Comparison of ENCODE assay signal across 18 mouse cellular contexts in the genomic region with DNA sequence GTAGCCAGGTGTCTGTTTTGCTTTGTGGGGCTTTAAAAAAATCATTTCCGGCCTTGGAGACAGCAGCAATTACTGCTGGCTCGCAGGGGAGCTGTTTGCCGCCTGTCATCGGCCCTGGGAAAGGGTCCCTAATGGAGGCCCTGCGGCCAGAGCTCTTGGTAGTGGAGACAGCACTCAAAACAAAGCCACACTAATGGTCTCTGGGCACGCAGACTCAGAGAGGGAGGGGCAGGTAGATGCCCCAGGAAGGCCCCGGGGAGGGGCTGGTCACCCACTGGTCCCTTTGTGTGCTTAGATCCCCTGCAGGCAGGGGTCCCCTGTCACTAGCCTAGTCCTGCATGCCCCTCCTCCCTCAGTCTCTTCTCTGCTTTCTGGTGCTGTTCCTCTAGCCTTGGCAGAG. TPM values are rescaled to one million over a fixed set of nuclear protein-coding genes. Genes with fewer than 3 reads are reported as not detected.
DNase-seq lines count a peak whose midpoint lies in the region; ATAC-seq lines count a peak whose summit lies in the region.
"Had no signal": no experiment of that assay in that cellular context is flagged by ENCODE, and none has a peak within 500 bp of the region (broad histone marks: within the 10 kb centered on the region; RNA-seq: fewer than 3 reads in every experiment).

No protein-coding gene starts in this region.

- no peaks in the 10 kb centered on the region for H3K9me3 ChIP-seq in neural tube, embryonic 11.5 days (ENCODE audit: control insufficient read depth, low read length)
- no peaks in the 10 kb centered on the region for H3K9me3 ChIP-seq in limb, embryonic 12.5 days
- H3K9me3 ChIP-seq in neural tube, embryonic 15.5 days (replicated peaks): no peaks in the 10 kb centered on the region
- H3K9me3 ChIP-seq: liver, embryonic 13.5 days had no signal

- H3K4me3 ChIP-seq in neural tube, embryonic 11.5 days (ENCODE audit: low read depth, low read length): no peak overlapping the region
- H3K4me3 ChIP-seq in limb, embryonic 12.5 days (replicated peaks): no peak overlapping the region
- no peak overlapping the region for H3K4me3 ChIP-seq in neural tube, embryonic 15.5 days (replicated peaks)
- H3K4me3 ChIP-seq: left cerebral cortex, adult 2 months; liver, embryonic 13.5 days; myocyte had no signal

- ATAC-seq in neural tube, embryonic 11.5 days (ENCODE audit: insufficient read depth, low FRiP score, low TSS enrichment): no peak
- 0 out of 2 replicates have a peak, but pooled peaks have one; percentile 15 for ATAC-seq in limb, embryonic 12.5 days (ENCODE audit: insufficient number of reproducible peaks, insufficient read depth, low FRiP score, low TSS enrichment, low read depth)
- ATAC-seq in neural tube, embryonic 15.5 days (ENCODE audit: low FRiP score): no peak
- no peak for ATAC-seq in frontal cortex, adult (ENCODE audit: low TSS enrichment)
- ATAC-seq: intestine, embryonic 16.5 days had no signal

- peak overlapping the region; percentile 68 for H3K27ac ChIP-seq in neural tube, embryonic 11.5 days (ENCODE audit: low read depth, low read length)
- H3K27ac ChIP-seq in limb, embryonic 12.5 days: no peak overlapping the region
- H3K27ac ChIP-seq in neural tube, embryonic 15.5 days (replicated peaks): peak overlapping the region; percentile 49
- H3K27ac ChIP-seq: left cerebral cortex, adult 2 months; liver, embryonic 13.5 days had no signal

- WGBS in neural tube, embryonic 11.5 days: 1% methylated on average over 7 of the region's 7 CpGs
- WGBS in limb, embryonic 12.5 days: 2% methylated on average over 7 of the region's 7 CpGs
- 4% methylated on average over 7 of the region's 7 CpGs for WGBS in neural tube, embryonic 15.5 days

- H3K4me2 ChIP-seq in neural tube, embryonic 11.5 days (ENCODE audit: low read depth): no peak overlapping the region
- peak overlapping the region; percentile 11; the same call in 1 of the 2 replicates for H3K4me2 ChIP-seq in limb, embryonic 12.5 days
- H3K4me2 ChIP-seq in neural tube, embryonic 15.5 days: peak overlapping the region; percentile 87
- H3K4me2 ChIP-seq: liver, embryonic 13.5 days had no signal

- peaks cover 14% of the 10 kb centered on the region for H3K4me1 ChIP-seq in neural tube, embryonic 11.5 days (ENCODE audit: control insufficient read depth, insufficient read depth, low read length)
- peaks cover 30% of the 10 kb centered on the region for H3K4me1 ChIP-seq in limb, embryonic 12.5 days (replicated peaks)
- peaks cover 87% of the 10 kb centered on the region for H3K4me1 ChIP-seq in neural tube, embryonic 15.5 days
- H3K4me1 ChIP-seq: liver, embryonic 13.5 days had no signal

- H3K36me3 ChIP-seq in neural tube, embryonic 11.5 days (ENCODE audit: control insufficient read depth, insufficient read depth, low read length): no peaks in the 10 kb centered on the region
- no peaks in the 10 kb centered on the region for H3K36me3 ChIP-seq in limb, embryonic 12.5 days
- H3K36me3 ChIP-seq in neural tube, embryonic 15.5 days: no peaks in the 10 kb centered on the region
- H3K36me3 ChIP-seq: liver, embryonic 13.5 days had no signal

- no peak overlapping the region; the same call in 1 of the 2 replicates for H3K9ac ChIP-seq in neural tube, embryonic 11.5 days (ENCODE audit: low read length)
- H3K9ac ChIP-seq in limb, embryonic 12.5 days (replicated peaks): 0 out of 2 replicates have a peak overlapping the region, but pooled peaks have one; percentile 23
- H3K9ac ChIP-seq in neural tube, embryonic 15.5 days (replicated peaks): 0 out of 2 replicates have a peak overlapping the region, but pooled peaks have one; percentile 11
- H3K9ac ChIP-seq: liver, embryonic 13.5 days had no signal

- DNase-seq in neural tube, embryonic 11.5 days (ENCODE audit: low spot score): peak; percentile 40
- DNase-seq in neural tube, embryonic 10.5 days (ENCODE audit: extremely low spot score, low spot score): no peak
- peak; percentile 35 for DNase-seq in forelimb bud, embryonic 11.5 days (ENCODE audit: low read depth, low spot score)
- no peak for DNase-seq in ovary, postnatal 10 days (ENCODE audit: low spot score)
- DNase-seq in frontal cortex, postnatal 10 days (ENCODE audit: low spot score in 2 of 2): no peak
- DNase-seq: adrenal gland, postnatal 36 days; cerebellum, postnatal 36 days; liver, embryonic 13.5 days; lung, postnatal 14 days; right cerebral cortex, adult 18-20 months had no signal

- no peaks in the 10 kb centered on the region for H3K27me3 ChIP-seq in neural tube, embryonic 11.5 days (ENCODE audit: control insufficient read depth, insufficient read depth, low read length)
- H3K27me3 ChIP-seq in limb, embryonic 12.5 days: peaks cover 58% of the 10 kb centered on the region
- H3K27me3 ChIP-seq in neural tube, embryonic 15.5 days (replicated peaks): no peaks in the 10 kb centered on the region

RNA-seq across cellular contexts. Expression of gene Vstm2l, which starts 9.0 kb away (rescaled TPM):
- polyA plus RNA-seq in neural tube, embryonic 11.5 days (2014; fragmentation: Nextera tagmentation; extraction: Ambion mirVana): 7.5 and 11.0 TPM in 2 replicates
- 0.20 and 0.30 TPM in 2 replicates for polyA plus RNA-seq in limb, embryonic 12.5 days (2016; fragmentation: Nextera tagmentation; extraction: Ambion mirVana)
- 31.2 and 42.9 TPM in 2 replicates for polyA plus RNA-seq in neural tube, embryonic 15.5 days (2015; fragmentation: Nextera tagmentation; extraction: Ambion mirVana)
- polyA plus RNA-seq: C2C12; heart, embryonic 16.5 days; liver, embryonic 13.5 days; myocyte had no signal

Comparison
In these comparisons a context has a peak if more than half of its experiments do, and no peak if none do; other contexts are left out.
1. DNase-seq: peak in neural tube, embryonic 11.5 days (single experiment) and forelimb bud, embryonic 11.5 days (single experiment); none in neural tube, embryonic 10.5 days (single experiment), ovary, postnatal 10 days (single experiment) and frontal cortex, postnatal 10 days (0 of 2).